Mouse (Mus musculus) kidney, adult 2 months (tissue): Measurements from ENCODE around the gene Tcf12. TPM values are rescaled to one million over a fixed set of nuclear protein-coding genes. Genes with fewer than 3 reads are reported as not detected.
A peak's percentile ranks its signal among the peaks of the same experiment; 100 is the strongest.

Source experiments
- DNase-seq: peaks from one replicate; pipeline ENCODE4 v3.0.0; 2021
- H3K27ac ChIP-seq: fragments of 200-500 bp; 2 replicates; pipeline ENCODE4 v1.5.1; 2012; ENCODE audit warnings: low read depth, low read length, control low read depth, inconsistent platforms; ENCODE audit not compliant: insufficient read depth
- H3K27me3 ChIP-seq: fragments of 200-500 bp; replicated peaks from 2 replicates; pipeline ENCODE4 v1.6.1; 2012; ENCODE audit warnings: mild to moderate bottlenecking, moderate library complexity, low read length, inconsistent platforms; ENCODE audit not compliant: control insufficient read depth, insufficient read depth
- H3K36me3 ChIP-seq: fragments of 200-500 bp; 2 replicates; pipeline ENCODE4 v1.6.1; 2012; ENCODE audit warnings: mild to moderate bottlenecking, moderate library complexity, low read length, inconsistent platforms; ENCODE audit not compliant: control insufficient read depth, insufficient read depth
- H3K4me1 ChIP-seq: fragments of 200-500 bp; 2 replicates; pipeline ENCODE4 v1.6.1; 2011; ENCODE audit warnings: low read length; ENCODE audit not compliant: control insufficient read depth, insufficient read depth
- H3K4me3 ChIP-seq: fragments of 200-500 bp; 2 replicates; pipeline ENCODE4 v1.5.1; 2011; ENCODE audit warnings: mild to moderate bottlenecking, low read depth, low read length, control low read depth; ENCODE audit not compliant: insufficient read depth
- CTCF ChIP-seq: fragments of 200-500 bp; conservative IDR thresholded peaks from 2 replicates; pipeline ENCODE4 v1.5.1; 2011; ENCODE audit warnings: low read depth, mild to moderate bottlenecking, control low read depth, low read length, moderate library complexity, mixed read lengths; ENCODE audit not compliant: insufficient read depth, insufficient read length
- POLR2A ChIP-seq: fragments of 200-500 bp; IDR thresholded peaks from one replicate; pipeline ENCODE4 v1.6.1; 2011; ENCODE audit warnings: low read depth, low read length, control low read depth
- WGBS: fragments of 180-500 bp; shearing (Covaris S2); methylation state at CpG from one replicate; pipeline ENCODE4 v1.1.7; 2018; 5-methylcytosine and 5-hydroxymethylcytosine counted together
- polyA plus RNA-seq: library from polyadenylated mRNA; depleted of rRNA; stranded (reverse); fragments of >200 nt; gene quantifications from 2 replicates; pipeline ENCODE4 v1.2.3, GENCODE M21; 2012

Tcf12 gene
- polyA plus RNA-seq, 1 experiment = 50.0 TPM

- TF ChIP-seq CTCF = no peak
- TF ChIP-seq POLR2A = no peak
- 58% methylated on average over 4 of the region's 4 CpGs for WGBS
- H3K4me3 ChIP-seq = no peak overlapping the region
- H3K27ac ChIP-seq = no peak overlapping the region
- no peaks in the 10 kb centered on the region for H3K27me3 ChIP-seq
- H3K4me1 ChIP-seq = no peaks in the 10 kb centered on the region; the same call in 1 of the 2 replicates
- H3K36me3 ChIP-seq = no peaks in the 10 kb centered on the region
- peak; percentile 44 for DNase-seq
These were observed 280.7 kb downstream of the Tcf12 start for GRCm38 (mm10) chr9:71830994-71831393.

- 74% methylated on average over 5 of the region's 5 CpGs for WGBS
- peak; percentile 44 for DNase-seq
- no peaks in the 10 kb centered on the region for H3K36me3 ChIP-seq
- TF ChIP-seq POLR2A (no peak), CTCF (no peak)
- no peak overlapping the region for H3K27ac ChIP-seq
- no peaks in the 10 kb centered on the region; the same call in 1 of the 2 replicates for H3K4me1 ChIP-seq
- no peak overlapping the region for H3K4me3 ChIP-seq
- H3K27me3 ChIP-seq = no peaks in the 10 kb centered on the region
These were observed 281.3 kb downstream of the Tcf12 start for GRCm38 (mm10) chr9:71830365-71830764.

GRCm38 (mm10) chr9:71829753-71830152 lies 281.9 kb downstream of the Tcf12 start:
- no peak for TF ChIP-seq POLR2A
- TF ChIP-seq CTCF = no peak
- no peak overlapping the region for H3K4me3 ChIP-seq
- WGBS = 82% methylated on average over 3 of the region's 3 CpGs
- H3K27ac ChIP-seq = no peak overlapping the region
- H3K36me3 ChIP-seq = no peaks in the 10 kb centered on the region
- no peaks in the 10 kb centered on the region; the same call in 1 of the 2 replicates for H3K4me1 ChIP-seq
- no peaks in the 10 kb centered on the region for H3K27me3 ChIP-seq
- no peak for DNase-seq

GRCm38 (mm10) chr9:71829137-71829536 lies 282.5 kb downstream of the Tcf12 start:
- Histone ChIP-seq H3K36me3 (no peaks in the 10 kb centered on the region), H3K27ac (no peak overlapping the region), H3K27me3 (no peaks in the 10 kb centered on the region), H3K4me3 (no peak overlapping the region), H3K4me1 (no peaks in the 10 kb centered on the region; the same call in 1 of the 2 replicates)
- DNase-seq = no peak
- no peak for TF ChIP-seq CTCF
- TF ChIP-seq POLR2A = no peak
- WGBS = 69% methylated on average over 6 of the region's 6 CpGs

- Histone ChIP-seq H3K4me1 (no peaks in the 10 kb centered on the region; the same call in 1 of the 2 replicates), H3K27ac (no peak overlapping the region), H3K36me3 (no peaks in the 10 kb centered on the region), H3K27me3 (no peaks in the 10 kb centered on the region), H3K4me3 (no peak overlapping the region)
- DNase-seq = no peak
- 93% methylated on average over 5 of the region's 5 CpGs for WGBS
- TF ChIP-seq POLR2A = no peak
These were observed 284.3 kb downstream of the Tcf12 start for GRCm38 (mm10) chr9:71827371-71827770.

- no peak for TF ChIP-seq CTCF
- Histone ChIP-seq H3K36me3 (no peaks in the 10 kb centered on the region), H3K27ac (no peak overlapping the region; the same call in 1 of the 2 replicates), H3K27me3 (no peaks in the 10 kb centered on the region), H3K4me3 (no peak overlapping the region), H3K4me1 (no peaks in the 10 kb centered on the region; the same call in 1 of the 2 replicates)
- 54% methylated on average over 12 of the region's 12 CpGs for WGBS
- peak; percentile 67 for DNase-seq
These were observed 285.6 kb downstream of the Tcf12 start for GRCm38 (mm10) chr9:71826040-71826525.

- TF ChIP-seq CTCF (no peak), POLR2A (no peak)
- no peak for DNase-seq
- Histone ChIP-seq H3K4me1 (no peaks in the 10 kb centered on the region; the same call in 1 of the 2 replicates), H3K27ac (no peak overlapping the region), H3K36me3 (no peaks in the 10 kb centered on the region), H3K4me3 (no peak overlapping the region), H3K27me3 (no peaks in the 10 kb centered on the region)
- WGBS = 86% methylated on average over 3 of the region's 3 CpGs
These were observed 289.7 kb downstream of the Tcf12 start for GRCm38 (mm10) chr9:71822003-71822402.
